Mouse (Mus musculus) cerebellum, postnatal 25 days (tissue): ENCODE results near the gene Fhad1.

ENCODE experiments used
- DNase-seq, 2 experiments: peaks; one replicate each; pipeline ENCODE4 v3.0.0; 2021; ENCODE audit warnings: mixed read lengths in 2 of 2

Fhad1 gene

GRCm38 (mm10) chr4:141861591-141862295 is 153.1 kb downstream of the Fhad1 start:
- no peak for DNase-seq

GRCm38 (mm10) chr4:141860246-141860841 is 154.5 kb downstream of the Fhad1 start:
- DNase-seq: peak in 1 of 2 experiments; percentile 54

GRCm38 (mm10) chr4:141859351-141859750 is 155.5 kb downstream of the Fhad1 start:
- no peak for DNase-seq

- DNase-seq: peak in 1 of 2 experiments; percentile 20
Observed at GRCm38 (mm10) chr4:141858501-141858900, 156.4 kb downstream of the Fhad1 start.

GRCm38 (mm10) chr4:141857422-141857930 is 157.4 kb downstream of the Fhad1 start:
- peak; percentile 89 to 92 for DNase-seq

- peak; percentile 67 to 79 for DNase-seq
Observed at GRCm38 (mm10) chr4:141853437-141853836, 161.4 kb downstream of the Fhad1 start.

- no peak for DNase-seq
Observed at GRCm38 (mm10) chr4:141845999-141846398, 168.9 kb downstream of the Fhad1 start, which contains the start of gene Ctrc. TSS of gene Ctrc (minus strand) at chr4:141846359.
